Mouse (Mus musculus): Measurements from ENCODE around the gene Pigq.
A peak's percentile ranks its signal among the peaks of the same experiment; 100 is the strongest.

The Pigq gene

DNA sequence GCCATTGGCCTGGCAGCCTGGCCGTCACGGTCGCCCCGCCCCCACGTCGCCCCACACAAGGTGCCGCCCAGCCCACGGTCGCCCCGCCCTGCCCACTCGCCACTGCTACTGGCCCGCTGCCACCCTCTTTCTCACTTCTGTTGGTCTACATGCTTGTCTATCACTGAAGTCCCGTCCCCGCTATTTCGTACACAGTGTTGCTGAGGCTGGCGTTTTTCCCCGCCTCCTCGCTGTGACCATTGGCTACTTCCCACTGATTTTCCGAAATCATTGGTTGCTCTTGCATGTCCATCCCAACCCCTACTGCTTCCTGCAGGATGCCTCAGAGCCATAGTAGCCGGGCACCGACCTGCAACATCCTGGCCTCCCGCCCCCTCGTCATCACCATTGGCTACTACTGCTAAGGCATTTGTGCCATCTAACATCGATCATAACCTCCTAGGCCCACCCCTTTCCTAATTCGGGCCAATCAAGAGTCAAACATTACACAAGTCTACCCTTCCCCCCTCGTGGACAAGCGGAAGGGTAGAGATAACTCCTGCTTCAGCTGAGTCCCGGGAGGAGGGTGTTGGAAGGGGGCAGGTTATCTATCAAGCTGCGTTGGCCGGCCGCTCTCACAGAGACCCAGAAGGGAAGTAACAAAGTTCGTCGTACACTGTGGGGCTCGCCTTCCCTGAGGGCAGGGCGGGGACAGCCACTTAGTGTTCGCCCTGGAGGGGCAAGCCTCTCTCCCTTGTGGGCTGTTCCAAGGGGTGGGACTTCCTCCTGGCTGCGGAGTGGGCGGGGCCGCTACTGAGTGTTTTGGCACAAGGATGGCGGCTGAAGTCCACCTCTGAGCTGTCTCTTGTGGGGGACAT, 24.7 kb downstream of the Pigq start:
- DNase-seq (ENCODE audit: low spot score), result peak; percentile 99

GRCm38 (mm10) chr17:25919144-25919785, 25.5 kb downstream of the Pigq start, which contains the start of gene Rab40c:
TSS of gene Rab40c (minus strand) at chr17:25919727.
- peak; percentile 33 for DNase-seq (ENCODE audit: low spot score)

- no peak for DNase-seq (ENCODE audit: low spot score)
Measured at GRCm38 (mm10) chr17:25918037-25918750, 26.5 kb downstream of the Pigq start.

GRCm38 (mm10) chr17:25916931-25917647, 27.6 kb downstream of the Pigq start:
- no peak for DNase-seq (ENCODE audit: low spot score)

- no peak for DNase-seq (ENCODE audit: low spot score)
Measured at GRCm38 (mm10) chr17:25914295-25914694, 30.4 kb downstream of the Pigq start.

DNA sequence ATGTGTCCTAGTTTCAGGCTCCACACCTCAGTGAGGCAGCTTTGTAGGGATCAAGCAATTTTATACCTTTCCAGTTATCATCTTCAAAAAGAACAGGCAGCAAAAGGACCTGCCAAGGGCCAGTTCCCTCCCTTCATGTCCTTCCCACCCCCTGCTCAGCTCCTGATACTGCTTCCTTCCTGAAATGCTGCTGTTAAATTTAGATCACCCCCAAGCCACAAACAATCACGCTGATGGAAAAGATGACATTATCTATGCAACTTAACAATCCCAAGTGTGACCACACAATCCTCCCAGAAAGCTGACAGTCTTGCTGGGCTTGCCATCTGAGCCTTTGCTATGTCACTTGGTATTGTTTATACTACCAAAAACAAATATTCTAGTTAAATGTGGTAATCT, 30.9 kb downstream of the Pigq start:
- no peak for DNase-seq (ENCODE audit: low spot score)

DNA sequence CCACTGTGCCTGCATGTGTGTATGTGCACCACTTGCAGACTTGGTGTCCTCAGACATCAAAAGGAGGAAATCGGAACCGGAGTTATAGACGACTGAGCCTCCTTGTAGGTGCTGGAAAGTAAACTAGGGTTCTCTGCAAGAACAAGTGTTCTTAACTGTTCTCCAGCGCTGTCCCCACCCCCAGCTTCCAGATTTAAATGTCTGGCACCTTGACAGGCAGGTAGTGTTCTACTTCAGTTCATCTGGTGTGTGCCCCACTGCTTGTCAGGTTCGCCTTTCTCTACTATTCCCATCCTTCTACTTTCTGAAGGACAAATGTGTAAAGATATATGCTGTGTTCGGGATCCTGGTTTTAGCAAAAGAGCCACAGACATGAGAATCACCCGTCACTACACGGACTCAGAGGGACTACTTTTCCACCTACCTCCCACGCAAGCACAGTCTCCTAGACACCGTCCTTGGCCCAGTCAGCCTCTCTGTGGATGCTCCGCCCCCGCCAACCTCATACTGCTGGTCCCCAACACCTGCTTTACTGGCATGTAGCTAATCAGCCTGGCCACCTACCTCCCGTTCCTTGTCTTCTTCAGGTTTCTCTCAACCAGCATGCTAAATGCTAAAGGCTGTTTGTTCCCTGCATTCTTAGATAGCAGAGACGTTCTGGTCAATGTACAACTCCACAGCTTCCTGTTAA, 31.4 kb downstream of the Pigq start:
- no peak for DNase-seq (ENCODE audit: low spot score)

DNA sequence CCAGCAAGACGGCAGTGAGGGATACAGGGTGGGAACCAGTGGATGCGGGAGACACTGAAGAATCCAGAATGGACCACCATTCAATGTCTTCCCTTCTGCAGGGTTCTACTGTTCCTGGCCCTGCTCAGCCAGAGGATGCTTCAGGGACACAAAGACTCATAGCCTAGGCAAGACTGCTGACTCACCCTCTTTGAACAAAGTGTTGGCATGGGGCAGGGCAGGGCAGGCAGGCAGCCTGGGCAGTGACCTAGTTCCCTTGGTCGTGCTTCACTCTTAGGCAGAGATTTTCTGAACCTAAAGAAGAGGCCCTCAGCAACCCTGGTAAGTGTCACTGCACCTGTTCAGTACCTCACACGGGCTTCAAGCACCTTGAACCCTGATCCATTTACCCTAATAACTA, 32.9 kb downstream of the Pigq start:
- DNase-seq (ENCODE audit: low spot score), result no peak

- no peak for DNase-seq (ENCODE audit: low spot score)
Measured at GRCm38 (mm10) chr17:25907640-25908039, 37.1 kb downstream of the Pigq start.

- no peak for DNase-seq (ENCODE audit: low spot score)
Measured at GRCm38 (mm10) chr17:25903061-25903460, 41.7 kb downstream of the Pigq start.

- DNase-seq (ENCODE audit: low spot score), result no peak
Measured at GRCm38 (mm10) chr17:25900193-25900592, 44.5 kb downstream of the Pigq start.

GRCm38 (mm10) chr17:25895891-25896290, 48.8 kb downstream of the Pigq start:
- no peak for DNase-seq (ENCODE audit: low spot score)

DNA sequence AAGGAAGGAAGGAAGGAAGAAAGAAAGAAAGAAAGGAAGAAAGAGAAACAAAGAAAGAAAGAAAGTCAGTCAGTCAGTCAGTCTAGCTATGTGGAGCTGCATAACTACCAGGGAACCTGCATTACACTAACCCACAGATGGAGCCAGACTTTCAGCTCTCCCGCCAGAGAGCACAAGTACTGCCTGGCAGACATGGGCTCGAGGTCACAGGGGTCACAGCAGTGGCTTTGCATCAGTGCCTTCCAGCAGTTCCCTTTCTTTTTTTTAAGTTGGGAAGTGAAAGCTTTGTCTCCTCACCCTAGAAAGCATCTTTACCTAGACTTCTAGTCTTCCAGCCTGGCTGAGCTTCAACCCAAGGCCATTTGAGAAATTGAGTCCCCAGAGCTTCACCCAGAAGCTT, 49.3 kb downstream of the Pigq start:
- DNase-seq (ENCODE audit: low spot score), result no peak

DNA sequence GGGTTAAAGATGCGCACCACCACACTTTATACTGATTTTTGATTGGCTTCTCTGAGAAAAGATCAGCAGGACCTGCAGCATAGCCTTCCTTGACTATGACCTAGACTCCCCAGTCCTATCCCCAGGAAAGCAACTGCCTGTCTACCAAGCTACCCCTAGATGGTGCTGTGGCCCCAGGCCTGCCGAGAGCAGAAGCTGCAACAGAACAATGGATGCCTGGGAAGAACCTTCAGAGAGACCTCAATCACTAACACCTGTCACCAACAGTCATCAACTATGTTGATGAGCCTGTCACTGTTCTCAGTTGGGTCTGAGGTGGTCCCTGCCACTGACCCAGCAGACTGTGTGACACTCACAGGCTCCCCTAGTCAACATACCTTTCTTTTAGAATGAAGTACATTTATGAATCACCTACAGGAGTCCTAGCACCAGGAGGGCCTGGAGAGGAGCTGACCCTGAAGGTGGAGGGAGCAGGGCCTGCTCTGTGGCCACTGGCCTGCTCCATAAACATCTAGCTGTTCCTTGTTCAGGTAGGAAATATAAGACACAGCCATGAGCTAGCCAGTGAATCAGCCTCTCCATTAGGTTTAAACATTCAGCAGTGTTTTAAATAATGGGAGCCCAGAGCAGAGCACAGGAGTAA, 50.6 kb downstream of the Pigq start:
- DNase-seq (ENCODE audit: low spot score), result peak; percentile 29

- DNase-seq (ENCODE audit: low spot score), result no peak
Measured at GRCm38 (mm10) chr17:25888837-25889236, 55.9 kb downstream of the Pigq start.

- no peak for DNase-seq (ENCODE audit: low spot score)
Measured at GRCm38 (mm10) chr17:25887467-25887866, 57.3 kb downstream of the Pigq start.

GRCm38 (mm10) chr17:25886806-25887205, 57.9 kb downstream of the Pigq start:
- DNase-seq (ENCODE audit: low spot score), result no peak

- DNase-seq (ENCODE audit: low spot score), result no peak
Measured at GRCm38 (mm10) chr17:25885636-25886035, 59.1 kb downstream of the Pigq start.

DNA sequence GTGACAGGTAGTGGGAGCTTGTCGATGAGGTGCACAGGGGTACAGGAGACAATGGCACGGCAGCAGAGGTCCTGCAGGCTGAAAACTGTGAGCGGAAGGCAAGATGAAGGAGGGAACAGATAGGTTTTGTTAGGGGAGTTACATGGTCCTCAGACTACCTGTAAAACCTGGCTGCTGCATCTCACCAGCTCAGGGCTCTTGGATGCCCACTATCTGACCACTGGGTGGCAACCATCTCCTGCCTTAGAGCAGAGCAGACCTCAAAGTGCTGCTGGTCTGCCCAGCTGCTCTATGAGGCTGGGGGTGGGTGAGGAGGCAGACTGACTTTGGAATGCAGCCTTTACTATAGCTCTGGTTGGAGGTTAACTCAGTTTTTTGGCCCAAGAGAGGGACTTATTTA, 60.9 kb downstream of the Pigq start:
- no peak for DNase-seq (ENCODE audit: low spot score)

DNA sequence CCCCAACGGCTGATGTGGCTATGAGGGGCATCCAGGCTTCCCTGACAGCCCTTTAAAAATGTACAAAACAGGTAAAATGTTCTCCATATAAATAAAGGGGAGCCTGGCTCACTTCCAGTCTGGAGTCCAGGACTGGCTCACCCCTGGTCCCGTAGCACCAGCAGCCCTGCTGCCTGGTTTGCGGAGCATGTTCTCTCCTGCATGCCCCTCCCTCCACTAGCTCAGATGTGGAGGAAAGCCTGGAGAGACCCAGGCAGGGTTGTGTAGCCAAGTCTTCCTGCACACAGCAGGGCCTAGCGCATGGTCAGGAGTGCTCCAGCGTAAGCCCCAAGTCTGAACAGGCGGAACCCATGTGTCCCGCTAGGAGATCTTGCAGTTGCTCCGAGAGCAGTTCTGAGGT, 61.5 kb downstream of the Pigq start:
- DNase-seq (ENCODE audit: low spot score), result no peak

DNA sequence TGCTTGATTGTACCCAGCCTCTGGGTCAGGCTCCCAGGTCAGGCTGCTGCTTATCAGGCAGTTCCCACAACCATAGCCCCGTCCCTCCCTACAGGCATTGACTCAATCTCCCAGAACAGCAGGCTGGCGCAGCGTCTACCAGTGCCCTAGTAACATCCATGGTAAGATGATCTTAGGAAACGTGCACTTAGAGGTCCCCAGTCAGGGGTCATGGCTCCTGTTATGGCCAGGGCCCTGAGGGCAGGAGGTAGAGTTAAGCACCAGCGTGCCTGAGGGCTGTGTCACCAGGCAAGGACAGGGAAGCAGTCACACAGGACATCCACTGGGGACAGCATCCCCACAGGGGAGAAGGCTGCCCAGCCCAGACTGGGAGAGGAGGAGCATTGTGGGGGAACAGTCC, 62.4 kb downstream of the Pigq start:
- no peak for DNase-seq (ENCODE audit: low spot score)
